Mouse (Mus musculus): ENCODE measurements around the gene A1cf.

A1cf gene

DNA sequence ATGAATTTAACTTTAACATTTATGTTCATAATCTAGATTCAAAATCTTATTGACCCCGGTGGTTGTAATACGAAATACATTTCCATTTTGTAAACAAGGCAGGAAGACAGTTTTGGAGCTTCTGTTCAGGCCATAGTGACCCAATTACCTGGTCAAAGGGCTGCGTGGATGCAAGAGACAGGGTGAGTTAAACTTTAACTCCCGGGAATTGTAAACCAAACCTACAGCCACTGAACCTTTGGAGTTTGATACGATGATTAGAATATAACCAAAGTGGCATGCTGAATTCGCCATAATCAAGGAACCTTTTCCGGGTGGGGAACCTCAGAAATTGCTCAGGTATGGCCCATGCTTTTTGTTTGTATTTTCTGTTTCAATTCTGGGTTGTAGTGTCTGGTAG, at the start of gene A1cf:
Gene A1cf (plus strand): TSS at position 244 of the 400 bp plus-strand sequence.
- DNase-seq, result no peak

DNA sequence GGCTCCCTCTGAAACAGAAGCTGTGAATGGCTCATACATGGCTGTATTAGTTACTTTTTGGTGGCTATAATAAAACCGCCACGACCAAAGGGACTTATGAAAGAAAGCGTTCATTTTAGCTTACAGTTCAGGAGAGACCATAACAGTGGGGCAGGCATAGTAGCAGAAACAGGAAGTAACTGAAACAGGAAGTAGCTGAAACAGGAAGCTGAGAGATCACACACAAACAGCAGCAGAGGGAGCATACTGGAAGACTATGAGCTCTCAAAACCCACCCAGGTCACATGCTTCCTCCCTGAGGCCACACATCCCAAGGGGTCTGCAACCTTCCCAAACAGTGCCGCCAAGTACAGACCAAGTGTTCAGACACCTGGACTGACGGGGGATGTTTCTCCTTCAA, 34.3 kb upstream of the A1cf start:
- DNase-seq, result no peak

DNA sequence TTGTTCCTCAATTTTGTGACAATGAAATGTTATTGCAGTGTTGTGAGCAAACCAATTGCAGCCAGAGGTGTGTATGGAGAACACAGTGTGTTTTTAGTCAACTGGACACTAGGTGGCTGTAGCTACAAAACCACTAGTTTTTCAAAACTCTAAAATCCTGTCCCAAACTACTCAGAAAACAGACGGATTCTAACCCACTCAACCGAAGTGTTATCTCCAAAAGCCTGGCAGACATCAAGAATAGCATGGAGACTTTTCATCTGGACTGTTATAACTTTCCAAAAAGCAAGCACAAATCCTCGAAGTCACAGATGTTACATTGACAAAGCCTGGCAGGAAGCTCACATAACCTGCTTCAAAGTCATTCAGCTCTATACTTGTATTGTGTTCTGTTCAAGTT, 6.7 kb upstream of the A1cf start:
- no peak for DNase-seq

DNA sequence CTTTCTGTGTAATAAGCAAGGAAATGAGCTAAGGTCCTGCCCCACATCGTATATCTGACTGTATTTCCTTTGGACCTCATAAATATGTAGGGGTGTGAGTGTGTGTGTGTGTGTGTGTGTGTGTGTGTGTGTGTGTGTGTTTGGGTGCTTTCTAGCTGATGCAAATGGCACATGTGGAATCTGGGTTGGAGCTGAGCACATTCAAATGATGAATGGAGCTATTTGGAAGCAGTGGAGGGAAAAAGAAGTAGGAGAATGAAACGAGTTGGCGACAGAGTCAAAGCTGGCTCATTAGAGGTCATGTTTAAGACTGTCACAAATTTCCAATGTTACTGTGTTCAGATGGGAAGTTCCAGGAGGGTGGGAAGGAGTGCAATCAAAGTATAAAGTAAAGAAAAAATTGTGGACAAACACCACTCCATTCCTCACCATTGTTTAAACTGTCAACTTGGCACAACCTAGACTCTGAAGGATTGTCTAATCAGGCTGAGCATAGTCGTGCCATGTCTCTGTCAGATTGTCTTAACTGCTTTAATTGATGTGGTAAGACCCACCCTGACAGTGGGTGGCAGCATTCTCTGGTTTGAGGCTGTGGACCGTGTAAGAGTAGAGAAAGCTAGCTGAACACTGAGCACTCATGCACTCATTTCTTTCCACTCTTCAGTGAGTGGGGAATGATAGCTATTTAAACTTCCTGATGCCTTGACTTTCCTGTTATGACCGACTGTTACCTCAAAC, 5.9 kb upstream of the A1cf start:
- DNase-seq, result no peak

DNA sequence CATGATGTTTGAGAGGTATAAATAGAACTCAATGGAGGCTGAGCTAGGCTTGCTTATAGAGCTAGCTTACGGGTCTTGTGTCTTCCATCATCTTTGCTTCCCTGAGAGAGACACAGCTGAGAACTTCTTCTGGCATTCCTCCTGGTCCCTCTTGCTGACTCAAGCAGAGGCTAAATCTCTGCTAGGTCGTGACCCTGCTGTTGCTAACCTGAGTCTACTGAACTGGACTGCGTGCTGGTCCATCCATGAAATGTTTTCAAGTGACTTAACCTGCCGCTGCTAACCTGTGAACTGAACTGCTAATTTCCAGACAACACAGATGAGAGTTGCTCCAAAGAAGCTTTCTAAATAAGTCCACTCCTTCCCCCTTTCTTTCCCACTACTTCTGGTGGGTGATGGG, 3.1 kb upstream of the A1cf start:
- DNase-seq, result no peak

DNA sequence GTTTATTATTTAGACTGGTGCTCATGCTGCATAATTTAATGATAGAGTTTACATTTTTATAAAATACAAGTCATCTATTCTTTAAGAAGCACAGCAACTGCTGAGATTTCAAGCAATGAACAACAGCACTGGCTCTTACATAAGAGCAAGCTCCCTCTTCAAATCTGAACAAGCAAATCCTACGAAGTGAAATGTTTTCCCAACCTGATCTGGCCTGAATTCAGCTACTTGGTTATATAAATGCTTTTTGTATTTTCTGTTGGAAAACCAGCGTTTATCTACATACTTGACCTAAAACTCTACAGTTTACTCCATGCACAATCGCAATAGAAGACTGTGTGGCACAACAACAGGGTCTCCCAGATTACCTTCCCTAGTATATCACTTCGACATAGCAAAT, 488 bp upstream of the A1cf start:
- DNase-seq, result no peak

DNA sequence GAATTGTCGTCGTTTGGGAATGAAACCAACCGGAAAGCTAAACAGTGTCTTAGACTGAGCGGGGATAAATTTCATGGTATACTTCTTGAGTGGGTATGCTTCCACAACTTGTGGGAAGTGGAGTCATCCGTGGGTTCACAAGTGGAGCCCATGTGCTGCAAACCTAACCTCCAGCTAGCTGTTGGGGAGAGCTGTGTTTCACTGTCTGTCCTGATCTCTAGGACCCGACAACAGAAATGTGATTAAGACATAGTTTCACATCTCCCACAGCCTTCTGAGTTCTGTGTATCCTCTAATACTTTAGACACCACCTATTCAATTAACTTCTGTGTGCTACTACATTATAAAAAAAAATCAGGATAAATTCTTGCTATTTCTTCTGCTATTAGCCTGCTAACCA, 407 bp downstream of the A1cf start:
- DNase-seq, result no peak

DNA sequence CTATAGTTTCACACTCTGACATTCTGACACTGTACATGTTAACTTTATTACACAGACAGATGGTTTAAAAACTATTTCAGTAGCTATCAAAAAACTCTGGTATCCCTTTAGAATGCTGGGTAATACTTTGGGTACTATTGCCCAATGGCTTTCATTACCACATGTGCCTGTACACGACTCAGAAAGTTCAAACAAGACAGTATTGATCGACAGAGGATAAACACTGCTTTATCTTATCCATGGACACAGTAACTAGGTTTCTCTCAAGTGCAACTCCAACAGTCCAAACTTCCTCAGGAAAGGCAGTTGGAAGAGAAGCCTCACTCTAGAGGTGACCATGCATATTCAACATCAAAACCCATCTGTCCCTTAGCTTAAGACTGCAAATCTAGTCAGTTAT, 2.8 kb downstream of the A1cf start:
- no peak for DNase-seq

DNA sequence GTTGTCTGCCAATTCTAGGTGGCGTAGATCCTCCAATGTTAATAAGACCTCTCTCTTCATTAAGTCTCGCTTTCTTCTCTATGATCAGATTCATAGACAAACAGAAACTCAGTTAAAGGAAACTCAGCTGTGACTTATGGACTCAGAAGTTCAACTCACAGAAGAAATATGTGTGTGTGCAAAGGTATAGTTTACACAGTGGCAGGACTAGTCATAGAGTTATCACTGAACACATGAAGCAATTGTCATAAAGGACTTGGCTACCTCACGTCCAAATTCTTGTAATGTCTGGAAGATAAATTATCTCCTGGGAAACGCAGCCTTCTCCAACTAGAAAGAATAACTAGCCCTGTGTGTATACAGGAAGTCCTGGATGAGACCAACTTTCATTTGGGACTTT, 9.4 kb downstream of the A1cf start:
- no peak for DNase-seq

DNA sequence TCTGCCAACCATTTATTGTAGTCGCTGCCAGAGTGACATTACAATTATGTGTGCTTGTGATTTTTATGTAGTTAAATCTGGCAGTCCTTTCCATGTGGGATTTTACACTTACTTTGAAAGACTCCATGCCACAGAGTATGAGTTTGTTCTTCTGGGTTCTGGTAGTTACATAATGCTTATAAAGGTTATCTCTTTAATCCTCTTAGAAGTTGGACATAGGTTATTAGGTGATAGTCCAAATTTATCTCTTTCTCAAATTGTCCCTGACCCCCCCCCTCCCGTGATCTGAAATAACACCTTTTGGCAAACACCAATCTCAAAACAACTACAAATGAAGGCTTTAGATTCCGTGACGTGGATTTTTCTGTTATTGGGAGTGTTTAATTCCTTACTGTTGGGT, 16.0 kb downstream of the A1cf start:
- no peak for DNase-seq

- no peak for DNase-seq
These were observed 18.7 kb downstream of the A1cf start for GRCm38 (mm10) chr19:31887275-31887674.

DNA sequence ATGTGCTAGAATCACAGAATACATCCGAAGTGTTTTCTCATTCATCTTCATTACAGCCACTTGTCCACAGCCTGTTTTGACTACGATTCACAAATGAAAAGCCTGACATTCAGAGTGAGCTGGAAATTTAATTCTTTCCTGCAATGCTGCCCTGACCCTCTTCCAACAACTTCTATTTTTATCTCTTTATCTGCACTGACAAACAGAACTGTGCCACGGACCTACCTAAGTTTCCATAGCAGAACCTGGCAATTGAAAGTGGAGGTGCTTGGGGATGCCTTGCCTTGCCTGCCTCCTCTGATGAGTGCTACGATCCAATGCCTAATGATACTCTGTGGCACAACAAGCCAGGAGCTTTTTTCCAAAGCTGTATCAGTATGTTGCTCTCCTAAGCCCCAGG, 21.4 kb downstream of the A1cf start:
- no peak for DNase-seq

- DNase-seq, result no peak
These were observed 22.7 kb downstream of the A1cf start for GRCm38 (mm10) chr19:31891001-31891893.

DNA sequence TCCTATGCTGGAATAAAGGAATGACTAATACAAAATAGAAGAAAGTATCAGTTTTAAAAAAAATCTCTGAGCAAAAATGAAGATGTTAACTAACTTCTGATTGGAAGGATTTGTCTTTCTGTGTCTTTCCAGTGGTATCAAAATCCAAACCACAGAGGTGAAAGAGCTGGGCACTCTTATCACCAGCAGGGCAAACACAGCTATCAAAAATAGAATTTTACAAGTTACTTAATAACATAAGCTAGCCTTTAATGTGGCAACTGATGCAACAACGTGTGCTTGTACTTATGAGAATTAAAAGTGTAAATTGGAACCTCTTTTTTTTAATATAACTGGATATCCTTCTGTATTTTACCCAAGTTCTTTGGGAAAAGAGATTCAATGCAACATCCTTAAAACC, 27.4 kb downstream of the A1cf start:
- no peak for DNase-seq

DNA sequence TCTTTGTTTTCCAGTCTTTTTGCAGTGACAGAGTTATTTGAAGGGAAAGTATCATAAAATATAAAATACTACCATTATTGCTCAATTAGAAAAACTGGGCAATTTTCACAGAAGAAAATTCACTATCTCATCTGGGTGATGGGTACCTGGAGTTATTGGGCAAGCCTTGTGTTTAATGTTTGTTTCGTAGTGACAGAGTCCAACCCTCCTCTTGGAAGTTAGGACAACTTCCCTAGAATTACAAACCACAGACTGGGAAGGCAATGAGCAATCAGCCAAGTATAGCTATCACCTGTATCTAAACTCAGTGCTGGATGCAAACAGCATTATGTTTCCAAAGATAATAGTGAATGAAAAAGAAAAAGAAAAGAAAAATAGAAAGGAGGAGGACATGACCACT, 28.1 kb downstream of the A1cf start:
- no peak for DNase-seq

GRCm38 (mm10) chr19:31905671-31906070, 37.1 kb downstream of the A1cf start:
- DNase-seq, result no peak

DNA sequence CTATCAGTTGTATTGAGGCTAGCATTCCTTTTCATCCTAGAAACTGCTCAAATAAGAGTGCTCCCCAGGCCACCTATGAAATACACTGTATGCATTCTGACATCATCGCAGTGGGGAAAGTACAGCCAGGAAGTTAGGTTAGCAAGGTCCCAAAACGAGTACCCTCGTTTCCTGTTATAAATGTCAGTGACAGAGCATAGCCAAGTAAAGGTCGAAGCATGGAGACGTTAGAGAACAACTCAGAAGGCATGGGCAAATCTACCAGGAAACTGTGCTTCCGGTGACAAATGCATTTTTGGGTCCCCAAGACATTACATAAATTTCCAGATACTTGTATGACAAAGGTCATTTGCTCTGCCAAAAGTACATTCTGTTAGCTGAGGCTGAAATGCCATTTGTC, 41.9 kb downstream of the A1cf start:
- DNase-seq, result no peak

DNA sequence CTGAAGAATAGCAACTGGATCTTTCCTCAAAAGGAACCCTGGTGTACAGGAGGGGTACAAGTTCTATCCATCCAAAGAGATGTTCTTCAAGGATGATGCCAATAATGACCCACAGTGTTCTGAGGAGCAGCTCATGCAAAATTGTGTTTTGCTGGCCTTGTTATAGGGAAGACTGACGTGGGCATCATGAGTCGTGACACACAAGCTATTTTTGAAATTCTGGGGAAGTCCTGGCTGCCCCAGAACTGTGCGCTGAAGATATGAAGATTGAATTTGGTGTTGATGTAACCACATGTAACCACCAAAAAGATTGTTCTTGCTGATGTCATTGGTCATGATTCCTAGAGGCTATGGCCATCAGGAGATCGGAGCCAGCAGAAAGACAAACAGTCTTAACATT, 45.4 kb downstream of the A1cf start:
- no peak for DNase-seq

DNA sequence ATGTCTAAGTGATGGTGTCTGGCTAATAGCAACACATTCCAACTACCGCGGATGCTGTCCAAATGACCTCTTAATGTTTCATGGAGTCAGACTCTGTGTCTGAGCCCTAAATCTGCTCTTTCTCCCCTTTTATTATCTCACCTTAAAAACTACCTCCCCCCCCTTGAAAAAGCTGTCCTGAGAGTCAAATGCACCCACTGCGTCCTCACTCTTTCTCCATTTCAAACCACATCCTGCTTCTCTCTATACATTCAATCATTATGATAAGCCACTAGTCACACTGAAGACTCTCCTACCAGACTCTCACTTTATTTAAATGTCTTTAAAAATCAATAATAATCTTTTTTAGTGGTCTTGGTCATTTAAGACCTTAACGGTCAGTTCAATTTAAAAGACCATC, 51.8 kb downstream of the A1cf start:
- no peak for DNase-seq

- DNase-seq, result no peak
These were observed 53.3 kb downstream of the A1cf start for GRCm38 (mm10) chr19:31921852-31922251.

GRCm38 (mm10) chr19:31923615-31924352, 55.2 kb downstream of the A1cf start:
- DNase-seq, result no peak

DNA sequence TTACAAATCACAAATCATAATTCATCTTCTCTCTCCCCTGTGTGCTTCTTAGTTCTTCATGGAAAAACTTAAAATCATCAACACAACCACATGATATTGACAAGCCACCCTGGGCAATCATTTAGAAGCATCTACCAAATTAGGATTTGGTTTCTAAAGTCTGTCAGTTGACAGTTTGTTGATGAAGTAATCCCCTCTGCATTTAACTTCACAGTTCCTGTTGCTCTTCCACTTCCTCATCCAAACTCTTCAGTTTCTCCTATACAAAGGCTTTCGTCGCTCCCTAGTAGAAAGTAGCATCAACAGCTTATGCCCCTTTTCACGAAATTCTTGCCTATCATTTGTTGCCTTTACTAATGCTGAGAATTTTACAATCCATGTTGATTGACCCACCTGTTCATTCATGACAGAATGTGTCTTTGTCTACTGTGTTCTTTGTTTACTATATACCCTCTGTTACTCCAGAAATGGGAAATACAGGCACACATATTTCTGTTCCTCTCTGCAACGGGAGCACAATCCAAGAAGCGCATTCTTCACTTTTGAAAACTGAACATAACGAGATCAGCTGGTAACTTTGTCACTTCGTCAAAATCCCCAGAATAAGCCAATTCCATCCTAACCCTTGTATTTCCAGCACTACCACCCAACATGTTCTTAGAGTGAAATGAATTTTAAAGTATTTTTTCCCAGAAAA, 82.4 kb downstream of the A1cf start:
- DNase-seq, result no peak

DNA sequence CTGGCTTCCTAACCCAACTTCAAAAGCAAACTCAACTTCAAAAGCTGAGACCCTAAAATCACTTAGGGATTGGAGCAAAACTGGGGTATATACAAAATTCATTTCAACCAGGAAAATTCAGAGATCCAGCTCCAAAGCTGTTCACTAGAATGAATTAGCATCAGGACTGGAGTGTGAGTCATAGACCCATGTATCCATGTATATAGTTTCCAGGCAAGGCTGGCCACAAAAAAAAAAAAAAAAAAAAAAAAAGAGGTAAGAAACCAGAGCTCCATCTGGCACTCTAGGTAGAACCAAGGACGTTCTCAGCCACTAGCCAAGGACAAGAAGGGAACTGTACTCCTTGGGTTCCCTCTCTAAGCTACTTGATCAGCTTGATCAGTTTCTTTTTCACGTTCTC, 85.2 kb downstream of the A1cf start:
- DNase-seq, result no peak
